8 mouse cellular contexts compared by ENCODE assay signal in the genomic region with DNA sequence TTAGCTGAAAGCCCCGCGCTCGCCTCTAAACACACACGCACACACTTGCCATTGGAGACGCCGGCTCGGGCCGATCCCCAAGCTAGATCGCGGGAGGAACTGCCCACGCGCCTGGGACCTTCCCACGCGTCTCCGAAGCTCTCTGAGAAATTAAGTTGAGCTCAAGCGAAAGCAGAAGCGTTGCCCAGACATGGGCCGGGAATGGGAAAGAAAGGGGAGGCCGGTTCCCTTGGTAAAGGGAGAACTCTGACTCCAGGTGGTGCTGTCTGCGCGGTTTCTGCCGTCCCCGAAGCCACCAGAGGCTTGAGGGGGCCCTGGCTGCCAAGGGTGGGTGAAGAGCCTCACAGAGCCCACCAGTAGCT. TPM values are rescaled to one million over a fixed set of nuclear protein-coding genes. Genes with fewer than 3 reads are reported as not detected.
DNase-seq lines count a peak whose midpoint lies in the region; ATAC-seq and TF ChIP-seq lines count a peak whose summit lies in the region.

TSS of gene Sulf2 (minus strand) at position 210 of the 362 bp plus-strand sequence.

- no peaks in the 10 kb centered on the region for H3K9me3 ChIP-seq in embryonic facial prominence, embryonic 10.5 days
- no peaks in the 10 kb centered on the region for H3K9me3 ChIP-seq in limb, embryonic 10.5 days (replicated peaks)
- no peaks in the 10 kb centered on the region for H3K9me3 ChIP-seq in midbrain, embryonic 11.5 days (ENCODE audit: control insufficient read depth, low read length)

- H3K4me3 ChIP-seq in embryonic facial prominence, embryonic 10.5 days = peak within 1 kb of the TSS; percentile 92
- H3K4me3 ChIP-seq in limb, embryonic 10.5 days = peak within 1 kb of the TSS; percentile 96
- peak within 1 kb of the TSS; percentile 70 for H3K4me3 ChIP-seq in midbrain, embryonic 11.5 days (ENCODE audit: low read depth, low read length)
- peak within 1 kb of the TSS; percentile 69 for H3K4me3 ChIP-seq in small intestine, adult 2 months (ENCODE audit: low read depth, low read length)

- ATAC-seq in midbrain, embryonic 11.5 days (ENCODE audit: low FRiP score) = peak; percentile 61

- TF ChIP-seq POLR2A in small intestine, adult 2 months (IDR thresholded peaks at IDR 0.05; ENCODE audit: low read depth, low read length) = no peak

- peak within 1 kb of the TSS; percentile 77 for H3K9ac ChIP-seq in midbrain, embryonic 11.5 days (ENCODE audit: low read length)

- peak within 1 kb of the TSS; percentile 93 for H3K4me2 ChIP-seq in midbrain, embryonic 11.5 days

- peak within 1 kb of the TSS; percentile 99 for H3K27ac ChIP-seq in embryonic facial prominence, embryonic 10.5 days (replicated peaks)
- H3K27ac ChIP-seq in limb, embryonic 10.5 days = peak within 1 kb of the TSS; percentile 100
- peak within 1 kb of the TSS; percentile 78 for H3K27ac ChIP-seq in midbrain, embryonic 11.5 days (ENCODE audit: low read depth, low read length)
- peak within 1 kb of the TSS; percentile 68 for H3K27ac ChIP-seq in small intestine, adult 2 months (ENCODE audit: insufficient read depth, low read depth, low read length)

- peak; percentile 71 for TF ChIP-seq CTCF in small intestine, adult 2 months (IDR thresholded peaks at IDR 0.05; ENCODE audit: extremely low read depth, insufficient read length, insufficient replicate concordance, low read depth, low read length)

- WGBS in embryonic facial prominence, embryonic 10.5 days = under 1% methylated on average over 23 of the region's 23 CpGs
- WGBS in limb, embryonic 10.5 days = under 1% methylated on average over 23 of the region's 23 CpGs
- WGBS in midbrain, embryonic 11.5 days = 0% methylated on average over 23 of the region's 23 CpGs
- WGBS in small intestine, adult 2 months = under 1% methylated on average over 23 of the region's 23 CpGs

- peaks cover 9% of the 10 kb centered on the region; the same call in 1 of the 2 replicates for H3K27me3 ChIP-seq in embryonic facial prominence, embryonic 10.5 days (replicated peaks; ENCODE audit: low read depth, poor library complexity, severe bottlenecking)
- no peaks in the 10 kb centered on the region for H3K27me3 ChIP-seq in limb, embryonic 10.5 days (ENCODE audit: low read depth, poor library complexity, severe bottlenecking)
- peaks cover 5% of the 10 kb centered on the region for H3K27me3 ChIP-seq in midbrain, embryonic 11.5 days (ENCODE audit: control insufficient read depth, insufficient read depth, low read length)
- H3K27me3 ChIP-seq in small intestine, adult 2 months (ENCODE audit: control insufficient read depth, insufficient read depth, low read length) = no peaks in the 10 kb centered on the region

- peaks cover 13% of the 10 kb centered on the region for H3K36me3 ChIP-seq in embryonic facial prominence, embryonic 10.5 days (replicated peaks)
- peaks cover 15% of the 10 kb centered on the region for H3K36me3 ChIP-seq in limb, embryonic 10.5 days
- H3K36me3 ChIP-seq in midbrain, embryonic 11.5 days (ENCODE audit: control insufficient read depth, insufficient read depth, low read length) = no peaks in the 10 kb centered on the region
- no peaks in the 10 kb centered on the region for H3K36me3 ChIP-seq in small intestine, adult 2 months (ENCODE audit: control insufficient read depth, insufficient read depth, low read length)

- H3K4me1 ChIP-seq in embryonic facial prominence, embryonic 10.5 days = peaks cover 80% of the 10 kb centered on the region
- H3K4me1 ChIP-seq in limb, embryonic 10.5 days = peaks cover 80% of the 10 kb centered on the region
- peaks cover 24% of the 10 kb centered on the region for H3K4me1 ChIP-seq in midbrain, embryonic 11.5 days (ENCODE audit: control insufficient read depth, insufficient read depth, low read length)
- peaks cover 25% of the 10 kb centered on the region for H3K4me1 ChIP-seq in small intestine, adult 2 months (ENCODE audit: control insufficient read depth, insufficient read depth, insufficient read length, low read length)

- peak; percentile 89 for DNase-seq in adrenal gland, postnatal 14 days
- peak; percentile 91 for DNase-seq in embryonic facial prominence, embryonic 10.5 days (ENCODE audit: low spot score)
- DNase-seq in heart, adult 11 months = peak; percentile 98
- peak; percentile 69 for DNase-seq in kidney, adult 11 months
- DNase-seq in limb, embryonic 10.5 days (ENCODE audit: low spot score) = peak; percentile 88
- peak; percentile 97 for DNase-seq in midbrain, embryonic 11.5 days (ENCODE audit: low spot score, missing footprints)
- DNase-seq in T-cell, adult 2 months (ENCODE audit: low spot score) = no peak

RNA-seq across cellular contexts. Expression of gene Sulf2, which starts in this region (rescaled TPM):
- 60.5 and 60.7 TPM in 2 replicates for total RNA-seq in adrenal gland, postnatal 14 days (2021)
- polyA plus RNA-seq in embryonic facial prominence, embryonic 10.5 days (2016; fragmentation: Nextera tagmentation; extraction: Ambion mirVana) = 115 and 131 TPM in 2 replicates
- 157 and 188 TPM in 2 replicates for polyA plus RNA-seq in limb, embryonic 10.5 days (2016; fragmentation: Nextera tagmentation; extraction: Ambion mirVana)
- 84.5 and 87.6 TPM in 2 replicates for polyA plus RNA-seq in midbrain, embryonic 11.5 days (2014; fragmentation: Nextera tagmentation; extraction: Ambion mirVana)
- polyA plus RNA-seq in small intestine, adult 2 months (2012; rRNA removed) = 35.8 and 75.6 TPM in 2 replicates
